Mouse (Mus musculus) cortical plate, adult 2 months (tissue): ENCODE measurements around the gene Btbd35f18. TPM values are rescaled to one million over a fixed set of nuclear protein-coding genes. Genes with fewer than 3 reads are reported as not detected.
"Not testable (repeated sequence)": the region's sequence is repeated elsewhere in the genome, so short reads cannot be mapped to it uniquely, and the experiment has no call there.

Experiments used
- H3K27ac ChIP-seq: fragments of 200-500 bp; 2 replicates; pipeline ENCODE4 v1.5.1; 2012; ENCODE audit warnings: low read length, control low read depth, inconsistent platforms; ENCODE audit not compliant: insufficient read depth
- H3K4me1 ChIP-seq: fragments of 200-500 bp; 2 replicates; pipeline ENCODE4 v1.6.1; 2011; ENCODE audit warnings: low read length; ENCODE audit not compliant: control insufficient read depth, insufficient read depth
- H3K4me3 ChIP-seq: fragments of 200-500 bp; 2 replicates; pipeline ENCODE4 v1.5.1; 2011; ENCODE audit warnings: mild to moderate bottlenecking, low read length, control low read depth; ENCODE audit not compliant: insufficient read depth
- polyA plus RNA-seq: library from polyadenylated mRNA; depleted of rRNA; stranded (reverse); fragments of >200 nt; gene quantifications from 2 replicates; pipeline ENCODE4 v1.2.3, GENCODE M21; 2012; rRNA removed

Gene Btbd35f18
- not detected in 2 replicates for polyA plus RNA-seq

DNA sequence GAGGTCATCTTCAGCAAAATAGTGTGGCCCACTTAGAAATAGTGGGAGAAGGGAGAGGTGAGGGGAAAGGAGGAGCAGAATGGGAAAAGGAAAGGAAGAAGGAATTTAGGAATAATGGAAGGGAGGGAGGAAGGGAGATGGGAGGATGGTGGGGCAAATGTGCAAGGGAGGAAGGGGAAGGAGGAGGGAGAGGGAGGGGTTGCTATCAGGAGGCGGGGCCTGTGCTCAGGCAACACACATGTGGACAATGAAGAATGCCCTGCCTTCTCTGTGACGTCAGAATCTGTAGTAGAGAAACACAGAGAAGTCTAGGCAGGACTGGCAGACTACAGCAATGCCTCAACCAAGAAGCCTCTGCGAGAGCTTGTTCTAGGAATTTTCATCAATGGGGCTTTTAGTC is at the start of gene Btbd35f18:
Gene Btbd35f18, plus strand, starts transcription at position 301 of the 400 bp plus-strand sequence.
- not testable (repeated sequence) for H3K4me3 ChIP-seq, H3K27ac ChIP-seq

More for the DNA sequence above, at the start of gene Btbd35f18:
- not testable (repeated sequence) for H3K4me1 ChIP-seq

Other genes with a start within 250 kb of the Btbd35f18 start
- not detected in 2 replicates for gene Btbd35f10, start 52.7 kb downstream of the Btbd35f18 start, polyA plus RNA-seq